Mouse (Mus musculus): ENCODE data around the gene Ing5.
A peak's percentile ranks its signal among the peaks of the same experiment; 100 is the strongest.
"Not testable (repeated sequence)": the region's sequence is repeated elsewhere in the genome, so short reads cannot be mapped to it uniquely, and the experiment has no call there.

Gene Ing5

DNA sequence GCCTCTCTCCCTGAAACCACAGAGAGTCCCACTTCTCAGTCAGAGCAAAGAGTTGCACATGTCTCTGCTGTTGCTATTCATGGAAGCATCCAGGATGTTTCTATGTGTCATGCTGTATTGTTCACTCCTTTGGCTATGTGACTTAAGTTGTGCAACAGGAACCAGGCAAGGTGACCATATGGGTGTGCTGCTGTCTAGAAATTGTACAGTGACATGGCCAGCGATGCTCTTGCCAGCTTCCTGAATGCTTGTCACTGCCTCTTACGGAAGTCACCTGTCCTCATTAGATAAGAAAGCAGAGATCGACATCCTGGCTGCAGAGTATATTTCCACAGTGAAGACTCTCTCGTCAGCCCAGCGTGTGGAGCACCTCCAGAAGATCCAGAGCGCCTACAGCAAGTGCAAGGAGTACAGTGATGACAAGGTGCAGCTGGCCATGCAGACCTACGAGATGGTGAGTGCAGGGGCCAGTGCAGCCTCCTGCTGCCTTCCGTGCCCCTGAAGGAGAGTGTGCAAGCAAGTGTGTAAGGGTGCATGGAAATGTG lies 7.8 kb downstream of the Ing5 start:
- DNase-seq (ENCODE audit: low spot score), result no peak

DNA sequence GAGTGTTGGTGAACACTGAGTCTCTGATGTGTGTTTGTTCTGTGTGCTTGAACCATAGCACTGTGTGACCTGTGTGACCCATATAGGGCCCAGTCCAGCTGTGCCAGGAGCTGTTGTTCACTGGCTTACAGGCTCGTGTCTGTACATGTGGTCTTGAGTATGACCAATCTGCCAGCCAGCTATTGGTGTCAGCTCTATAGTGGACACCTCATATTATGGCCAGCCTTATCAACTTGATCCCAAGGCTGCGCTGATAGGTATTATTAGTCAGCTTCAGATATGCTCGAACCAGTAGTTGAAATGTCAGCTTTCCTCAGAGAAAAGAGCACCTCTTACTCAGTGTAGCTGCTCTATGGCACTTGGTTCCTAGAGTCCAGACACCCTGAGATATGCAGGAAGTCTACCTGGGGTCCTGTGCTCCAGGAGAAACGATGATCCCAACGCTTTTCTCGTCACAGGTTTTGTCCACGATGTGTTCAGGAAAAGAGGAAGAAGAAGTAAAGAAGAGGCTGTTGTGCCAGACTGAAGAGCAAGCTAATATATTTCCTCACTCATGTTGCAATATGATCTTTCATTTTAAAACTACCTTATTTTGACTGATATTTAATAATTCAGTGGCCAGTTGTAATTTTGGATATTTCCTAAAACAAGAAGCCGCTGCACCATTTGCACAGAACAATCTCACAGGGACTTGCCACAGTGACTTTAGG lies 14.2 kb downstream of the Ing5 start:
- DNase-seq (ENCODE audit: low spot score), result no peak

DNA sequence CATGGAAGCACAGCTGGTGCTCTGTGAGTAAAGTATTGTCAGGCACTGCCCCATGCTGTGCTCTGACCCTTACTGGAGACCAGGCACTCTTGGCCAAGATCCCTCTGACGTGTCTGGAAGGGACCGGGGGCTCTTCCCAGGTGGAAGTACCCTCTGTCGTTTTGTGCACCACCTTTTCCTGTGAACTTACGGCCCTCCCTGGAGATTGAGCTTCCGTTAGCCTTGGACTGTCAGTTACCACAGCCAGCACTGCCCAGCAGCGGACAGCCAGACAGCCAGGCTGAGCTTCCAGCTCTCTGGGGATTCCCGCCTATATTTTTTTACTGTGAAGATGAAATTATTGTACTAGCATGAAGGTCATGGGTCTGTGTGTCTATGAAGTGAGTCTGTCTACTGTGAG lies 15.0 kb downstream of the Ing5 start:
- DNase-seq (ENCODE audit: low spot score), result no peak

DNA sequence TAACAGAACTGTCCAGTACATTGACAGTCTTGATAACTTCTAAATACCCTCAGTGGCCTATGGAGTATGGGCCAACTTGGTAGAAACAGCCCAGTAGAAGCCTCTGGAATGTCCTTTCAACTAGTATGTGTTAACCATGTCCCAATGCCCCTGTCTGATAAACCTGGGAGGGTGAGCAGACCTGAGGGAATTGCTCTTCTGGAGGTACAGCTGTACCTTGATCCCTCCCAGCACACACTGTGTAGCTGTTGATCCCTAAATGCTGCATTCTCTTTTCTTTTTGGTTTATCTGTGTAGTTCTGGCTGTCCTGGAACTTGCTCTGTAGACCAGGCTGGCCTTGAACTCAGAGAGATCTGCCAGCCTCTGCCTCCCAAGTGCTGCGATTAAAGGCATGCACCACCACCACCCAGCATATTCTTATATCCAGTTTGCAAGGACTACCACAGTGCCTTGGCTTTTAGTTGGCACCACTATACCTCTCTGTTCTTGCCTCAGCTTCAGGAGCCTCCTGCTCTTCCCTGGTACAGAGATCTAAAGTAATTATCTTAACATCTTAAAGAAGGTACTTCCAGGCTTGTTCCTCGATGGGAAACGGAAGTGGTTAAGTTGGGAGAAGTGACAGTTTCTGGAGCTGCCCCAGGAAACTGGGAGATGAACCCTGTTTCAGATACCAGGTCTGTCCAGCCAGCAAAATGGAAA lies 20.2 kb downstream of the Ing5 start:
- no peak for DNase-seq (ENCODE audit: low spot score)

DNA sequence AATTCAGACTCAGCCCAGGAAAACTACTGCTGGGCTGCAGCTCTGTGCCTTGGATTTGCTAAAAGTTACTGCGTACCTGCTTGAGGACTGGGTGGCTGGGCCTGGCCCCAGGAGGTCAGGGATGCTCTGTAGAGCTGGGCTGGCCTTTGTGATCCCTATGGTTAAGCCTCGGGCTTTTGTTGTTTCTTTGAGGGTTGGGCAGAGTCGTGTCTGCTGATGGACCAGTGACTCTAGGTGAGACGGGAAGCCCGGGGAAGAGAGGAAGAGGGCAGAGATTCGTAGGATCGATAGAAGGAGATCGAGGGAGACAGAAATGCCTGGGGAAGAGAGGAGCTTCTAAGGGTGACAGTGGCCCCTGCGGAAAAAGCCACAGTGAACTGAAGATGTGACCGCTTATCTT lies 20.8 kb downstream of the Ing5 start, which contains the start of gene D2hgdh:
TSS of gene D2hgdh (plus strand) at position 301 of the 400 bp plus-strand sequence.
- no peak for DNase-seq (ENCODE audit: low spot score)

DNA sequence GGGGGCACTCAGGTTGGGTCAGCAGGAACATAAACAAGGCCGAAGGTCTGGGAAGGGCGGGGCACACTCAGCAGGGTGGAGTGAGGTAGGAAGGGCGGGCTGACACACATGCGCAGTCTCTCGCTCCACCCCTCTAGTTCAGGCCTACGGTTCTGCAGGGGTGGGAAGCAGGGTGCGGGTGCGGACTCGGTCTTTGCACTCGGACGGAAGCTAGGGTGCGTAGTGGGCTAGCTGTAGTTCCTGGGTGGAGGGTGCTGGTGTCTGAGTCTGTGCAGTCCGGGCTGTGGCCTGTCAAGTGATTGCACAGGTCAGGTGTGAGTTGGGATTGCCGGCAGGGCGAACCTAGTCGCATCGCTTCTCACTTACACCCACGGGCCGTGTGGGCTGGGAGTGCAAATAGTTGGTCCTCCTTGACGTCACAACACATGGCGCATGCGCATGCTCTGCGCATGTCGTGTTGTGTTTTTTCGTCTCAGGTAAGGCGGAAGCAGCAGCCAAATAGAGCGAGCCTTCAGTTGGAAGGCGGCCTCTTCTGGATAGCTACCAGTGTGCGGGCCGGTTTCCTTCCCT lies 21.4 kb downstream of the Ing5 start:
- peak; percentile 91 for DNase-seq (ENCODE audit: low spot score)

DNA sequence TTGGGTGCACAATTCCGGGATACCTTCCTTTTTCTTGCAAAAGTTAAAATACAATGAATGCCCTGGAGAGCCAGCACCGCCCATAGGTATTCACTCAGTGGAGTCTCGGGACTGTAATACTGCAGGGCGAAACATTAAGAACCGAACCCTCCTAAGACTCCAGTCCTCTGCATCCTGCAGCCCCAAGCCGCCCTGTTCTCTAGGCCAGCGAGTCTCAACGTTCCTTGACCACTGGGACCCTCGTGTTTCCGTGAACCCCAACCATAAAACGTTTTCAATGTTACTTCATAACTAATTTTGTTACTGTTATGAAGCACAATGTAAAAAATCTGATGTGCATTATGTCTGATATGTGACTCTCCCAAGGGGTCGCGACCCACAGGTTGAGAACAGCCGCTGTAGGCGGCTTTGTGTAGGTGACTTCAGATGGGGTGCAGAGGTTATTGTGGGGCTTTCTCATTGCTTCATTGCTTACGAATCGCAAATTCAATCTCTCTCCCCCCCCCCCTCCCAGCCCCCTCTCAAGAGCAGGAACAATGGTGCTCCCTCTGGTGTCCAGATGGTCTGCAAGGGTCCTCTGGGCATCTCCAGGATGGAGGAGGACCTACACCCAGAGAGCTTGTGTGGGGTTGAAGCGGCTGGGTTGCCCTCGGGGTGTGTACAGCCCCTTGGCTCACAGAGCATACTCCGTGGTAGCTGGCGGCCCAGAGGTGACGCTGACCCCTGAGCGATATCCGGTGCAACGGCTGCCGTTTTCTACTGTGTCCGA lies 22.2 kb downstream of the Ing5 start:
- DNase-seq (ENCODE audit: low spot score), result no peak

DNA sequence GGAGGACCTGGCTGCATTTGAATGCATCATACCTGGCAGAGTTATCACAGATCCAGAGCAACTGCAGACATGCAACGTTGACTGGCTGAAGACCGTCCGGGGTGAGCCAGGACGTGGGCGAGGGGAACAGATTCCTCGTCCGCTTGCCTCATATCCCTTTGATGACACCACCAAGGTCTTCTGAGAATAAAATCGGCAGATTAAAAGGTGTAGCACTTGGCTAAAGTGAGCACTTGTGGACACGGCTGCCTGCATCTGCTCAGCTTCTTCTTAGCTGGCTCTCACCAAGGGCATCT lies 22.7 kb downstream of the Ing5 start:
- no peak for DNase-seq (ENCODE audit: low spot score)

DNA sequence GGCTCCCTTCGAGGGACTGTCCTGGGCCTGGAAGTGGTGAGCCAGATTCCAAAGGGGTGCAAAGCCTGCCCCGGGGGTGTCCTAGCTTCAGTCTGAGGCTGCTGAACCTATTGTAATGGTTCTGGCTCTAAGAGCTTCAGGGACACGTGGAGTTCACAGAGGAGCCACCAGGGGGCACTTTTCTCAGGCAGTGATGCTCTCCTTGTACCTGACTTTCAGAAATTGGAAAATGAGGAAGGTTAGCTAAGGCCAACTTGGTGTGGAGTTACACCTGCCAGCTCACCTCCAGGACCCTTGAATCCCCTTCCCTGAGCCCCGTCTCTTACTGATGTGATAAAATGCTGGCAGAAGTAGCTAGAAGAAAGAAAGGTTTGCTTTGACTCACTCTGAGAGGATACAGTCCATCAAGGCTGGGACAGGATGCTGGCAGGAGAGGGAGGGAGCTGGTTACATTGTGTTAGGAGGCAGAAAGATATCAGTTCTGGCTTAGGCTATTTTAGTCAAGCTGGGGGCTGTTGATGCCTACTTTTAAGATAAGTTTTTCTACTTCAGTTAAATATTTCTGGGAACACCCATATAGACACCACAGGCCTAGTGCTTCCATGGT lies 29.1 kb downstream of the Ing5 start:
- not testable (repeated sequence) for DNase-seq (ENCODE audit: low spot score)

DNA sequence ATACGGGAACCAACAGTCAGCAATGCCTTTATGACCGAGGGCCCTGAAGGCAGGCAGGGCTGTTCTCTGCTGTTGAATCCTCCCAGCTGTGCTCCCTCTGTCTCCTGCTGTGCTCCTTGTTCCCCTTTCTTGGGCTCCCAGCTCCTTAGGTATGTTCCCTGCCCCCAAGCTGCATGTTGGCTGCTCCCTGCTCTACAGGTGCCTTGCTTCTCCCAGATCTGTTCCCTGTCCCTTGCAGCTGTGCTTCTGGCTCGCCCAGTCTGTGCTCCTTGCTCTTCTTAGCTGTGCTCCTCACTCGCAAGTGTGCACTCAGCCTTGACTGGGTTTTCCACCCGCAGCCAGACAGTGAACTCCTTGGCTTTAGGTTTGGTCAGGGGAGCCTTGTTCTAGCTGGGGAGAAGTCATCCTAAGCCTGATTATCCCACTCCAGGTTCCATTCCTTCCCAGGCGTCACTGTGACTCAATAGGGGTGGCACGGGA lies 30.9 kb downstream of the Ing5 start:
- no peak for DNase-seq (ENCODE audit: low spot score)

DNA sequence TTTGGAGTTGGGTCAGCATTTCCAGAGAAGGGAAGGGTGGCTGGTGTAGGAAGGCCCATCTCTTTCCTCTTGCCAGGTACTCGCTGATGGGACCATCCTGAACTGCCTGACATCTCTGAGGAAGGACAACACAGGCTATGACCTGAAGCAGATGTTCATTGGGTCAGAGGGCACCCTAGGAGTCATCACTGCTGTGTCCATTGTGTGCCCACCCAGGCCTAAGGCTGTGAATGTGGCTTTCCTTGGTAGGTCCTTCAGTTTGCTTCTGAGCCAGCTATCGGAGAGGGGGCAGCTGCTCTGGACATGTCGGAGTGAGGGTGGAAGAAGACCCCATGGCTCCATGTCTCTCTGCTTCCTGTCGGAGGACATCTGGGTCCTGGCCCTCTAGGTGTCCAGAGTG lies 31.4 kb downstream of the Ing5 start:
- DNase-seq (ENCODE audit: low spot score), result no peak

DNA sequence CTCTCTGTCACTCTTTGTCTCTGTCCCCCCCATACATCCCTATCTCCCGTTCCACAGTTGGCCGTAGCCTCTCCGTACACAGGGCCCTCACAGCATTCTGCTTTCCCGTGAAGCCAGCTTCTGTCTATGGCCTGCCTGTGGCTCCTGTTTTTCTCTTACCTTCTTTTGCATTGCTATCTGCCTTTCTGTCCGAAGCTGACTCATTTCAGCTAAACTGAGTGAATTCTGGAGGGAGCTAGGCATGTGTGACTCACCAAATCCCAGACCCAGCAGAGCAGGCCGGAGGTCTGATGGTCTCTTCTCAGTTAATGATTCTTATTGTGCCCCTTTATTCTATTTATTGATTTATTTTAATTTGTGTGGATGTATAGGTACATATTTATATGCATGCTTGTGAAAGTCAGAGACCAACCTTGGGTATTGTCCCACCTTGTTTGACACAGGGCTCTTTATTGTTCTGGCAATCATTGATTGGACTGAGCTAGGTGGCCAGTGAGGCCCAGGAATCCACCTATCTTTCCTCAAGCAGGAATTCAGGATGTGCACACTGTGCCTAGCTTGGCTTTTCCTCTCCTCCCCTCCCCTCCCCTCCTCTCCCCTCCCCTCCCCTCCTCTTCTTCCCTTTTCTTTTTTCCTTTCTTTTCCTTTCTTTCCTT lies 32.2 kb downstream of the Ing5 start:
- no peak for DNase-seq (ENCODE audit: low spot score)

DNA sequence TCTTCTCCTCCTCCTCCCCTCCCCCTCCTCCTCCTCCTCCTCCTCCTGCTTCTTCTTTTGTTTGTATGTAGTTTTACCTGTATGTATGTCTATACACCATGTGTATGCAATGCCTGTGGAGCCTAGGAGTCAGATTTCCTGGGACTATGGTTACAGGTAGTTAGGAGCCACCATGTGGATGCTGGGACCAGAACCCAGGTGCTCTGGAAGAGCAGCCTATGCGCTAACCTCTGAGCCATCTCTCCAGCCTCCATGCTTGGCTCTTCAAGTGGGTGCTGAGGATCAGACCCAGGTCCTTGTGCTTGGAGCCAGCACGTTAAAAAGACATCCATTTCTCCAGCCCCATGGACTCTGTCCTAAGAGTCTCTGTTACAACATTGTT lies 32.8 kb downstream of the Ing5 start:
- DNase-seq (ENCODE audit: low spot score), result no peak

DNA sequence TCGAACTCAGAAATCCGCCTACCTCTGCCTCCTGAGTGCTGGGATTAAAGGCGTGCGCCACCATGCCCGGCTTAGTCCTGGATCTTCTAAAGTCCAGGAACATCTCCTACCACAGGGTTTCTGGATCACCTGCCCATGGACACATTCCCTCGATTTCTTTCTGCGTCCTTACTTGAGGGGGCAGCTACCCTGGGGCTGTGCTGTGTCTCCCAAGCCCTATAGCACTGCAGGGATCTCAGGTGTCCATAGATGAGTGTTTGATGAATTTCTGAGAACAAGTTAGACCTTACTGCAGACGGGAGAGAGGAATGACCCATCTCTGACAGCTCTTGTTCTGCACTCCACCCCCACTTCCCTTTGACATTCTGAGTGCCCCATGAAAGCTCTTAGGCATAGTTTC lies 33.6 kb downstream of the Ing5 start:
- no peak for DNase-seq (ENCODE audit: low spot score)

DNA sequence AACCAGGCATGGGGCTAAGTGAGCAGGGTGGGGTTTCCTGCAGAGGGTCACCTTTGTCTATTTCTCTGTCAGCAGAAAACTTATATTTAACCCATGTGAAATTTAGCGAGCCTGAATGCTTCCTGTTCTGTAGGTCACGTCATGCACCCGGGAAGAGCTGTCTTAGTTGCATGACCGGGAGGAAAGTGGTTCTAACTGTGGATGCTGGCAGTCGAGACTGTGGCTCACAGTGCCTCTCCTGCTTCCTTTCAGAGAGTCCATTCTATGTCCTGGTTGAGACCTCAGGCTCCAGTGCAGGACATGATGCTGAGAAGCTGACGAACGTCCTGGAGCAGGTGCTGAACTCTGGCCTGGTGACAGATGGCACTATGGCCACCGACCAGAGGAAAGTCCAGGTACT lies 34.8 kb downstream of the Ing5 start:
- not testable (repeated sequence) for DNase-seq (ENCODE audit: low spot score)

DNA sequence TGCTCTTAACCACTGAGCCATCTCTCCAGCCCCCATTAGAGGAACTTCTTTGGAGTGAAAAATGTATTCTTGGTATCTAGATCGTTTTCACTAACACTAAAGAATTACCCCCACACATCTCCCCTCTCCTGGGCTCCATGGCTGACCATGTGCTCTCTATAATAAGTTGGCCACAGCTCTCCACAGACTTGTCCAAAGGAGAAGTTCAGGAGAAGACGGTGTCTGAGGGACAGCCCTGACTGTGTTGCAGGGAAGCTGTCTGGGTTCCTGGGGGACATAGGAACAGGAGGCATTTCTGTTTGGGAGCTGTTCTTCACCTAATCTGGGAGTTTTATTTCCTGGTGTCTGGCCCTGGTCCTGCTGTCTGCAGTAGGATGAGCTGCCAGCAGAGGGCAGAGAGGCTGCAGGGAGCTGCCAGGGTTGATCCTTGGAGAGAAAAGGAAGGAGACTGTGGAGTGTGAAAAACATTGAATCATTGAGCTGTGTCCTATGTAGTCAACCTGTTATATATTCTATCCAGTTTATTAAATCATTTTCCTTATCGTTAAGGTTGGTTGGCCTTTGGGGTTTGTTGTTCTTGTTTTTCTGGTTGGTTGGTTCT lies 42.1 kb downstream of the Ing5 start:
- not testable (repeated sequence) for DNase-seq (ENCODE audit: low spot score)

DNA sequence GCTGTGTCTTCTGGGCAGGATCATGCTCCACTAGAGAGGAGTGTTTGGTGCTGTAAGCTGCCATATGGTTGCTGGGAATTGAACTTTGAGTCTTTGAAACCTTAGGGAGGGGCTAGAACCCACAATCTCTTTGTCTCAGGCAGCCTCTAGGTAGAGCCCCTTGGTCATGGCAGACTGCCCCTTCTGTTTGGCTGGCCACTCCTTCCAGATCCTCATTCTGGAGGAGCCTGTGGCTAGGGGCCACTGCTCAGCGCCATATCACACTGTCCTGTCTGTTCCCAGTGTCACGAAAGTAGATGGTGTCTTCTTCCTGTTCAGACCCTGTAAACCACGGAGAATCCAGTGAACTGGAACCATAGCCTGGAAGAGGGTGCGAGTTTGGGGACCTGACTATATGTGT lies 52.0 kb downstream of the Ing5 start:
- not testable (repeated sequence) for DNase-seq (ENCODE audit: low spot score)

DNA sequence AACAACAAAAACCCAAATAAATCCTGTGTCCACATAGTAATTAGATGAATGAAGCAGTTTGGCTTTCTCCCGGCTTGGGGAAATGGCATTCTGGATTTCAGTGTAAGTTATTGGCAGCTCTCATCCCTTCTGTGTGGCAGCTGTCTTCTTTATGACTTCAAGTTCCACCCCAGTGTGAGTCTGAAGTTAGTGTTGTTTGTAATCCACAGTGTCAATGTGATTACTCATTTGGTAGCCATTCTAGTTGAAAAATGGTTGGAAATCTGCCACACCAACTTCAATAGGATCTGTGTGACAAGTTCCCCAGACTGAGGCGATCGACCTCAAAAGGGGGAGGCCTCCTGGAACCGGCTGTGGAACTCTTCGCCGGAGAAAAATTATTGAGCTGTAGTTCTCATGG lies 53.6 kb downstream of the Ing5 start:
- no peak for DNase-seq (ENCODE audit: low spot score)

DNA sequence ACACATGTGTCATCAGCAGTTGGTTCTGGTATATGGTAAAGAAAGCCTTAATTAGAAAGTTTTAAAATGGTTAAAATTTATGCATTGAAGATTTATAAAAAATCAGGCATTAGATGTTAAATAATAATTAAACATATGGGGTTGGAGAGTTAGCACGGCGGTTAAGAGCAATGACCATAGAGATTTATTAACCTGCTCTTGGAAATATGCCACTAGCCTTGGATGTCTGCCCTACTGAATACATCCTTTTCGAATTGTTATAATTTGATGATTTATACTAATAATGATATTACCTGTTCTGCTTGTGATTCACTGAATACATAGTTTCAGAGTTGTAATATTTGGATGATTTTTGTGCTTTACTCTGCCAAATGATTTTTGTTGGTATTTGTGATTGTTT lies 54.2 kb downstream of the Ing5 start:
- no peak for DNase-seq (ENCODE audit: low spot score)

DNA sequence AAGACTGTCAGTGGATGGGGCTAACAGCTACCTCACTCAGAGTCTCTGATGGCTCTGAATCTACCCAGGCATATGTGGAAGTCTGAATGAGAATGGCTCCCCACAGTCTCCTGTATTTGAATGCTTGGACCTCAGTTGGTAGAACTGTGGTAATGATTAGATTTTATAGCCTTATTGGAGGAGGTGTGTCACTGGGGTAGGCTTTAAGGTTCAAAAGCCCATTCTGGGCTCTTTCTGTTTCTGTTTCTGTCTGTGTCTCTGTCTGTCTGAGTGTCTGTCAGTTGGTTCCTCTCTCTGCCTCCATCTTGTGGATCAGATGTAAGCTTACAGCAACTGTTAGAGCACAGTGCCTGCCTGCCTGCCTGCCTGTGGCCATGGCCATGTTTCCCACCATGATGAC lies 55.9 kb downstream of the Ing5 start:
- DNase-seq (ENCODE audit: low spot score), result no peak

DNA sequence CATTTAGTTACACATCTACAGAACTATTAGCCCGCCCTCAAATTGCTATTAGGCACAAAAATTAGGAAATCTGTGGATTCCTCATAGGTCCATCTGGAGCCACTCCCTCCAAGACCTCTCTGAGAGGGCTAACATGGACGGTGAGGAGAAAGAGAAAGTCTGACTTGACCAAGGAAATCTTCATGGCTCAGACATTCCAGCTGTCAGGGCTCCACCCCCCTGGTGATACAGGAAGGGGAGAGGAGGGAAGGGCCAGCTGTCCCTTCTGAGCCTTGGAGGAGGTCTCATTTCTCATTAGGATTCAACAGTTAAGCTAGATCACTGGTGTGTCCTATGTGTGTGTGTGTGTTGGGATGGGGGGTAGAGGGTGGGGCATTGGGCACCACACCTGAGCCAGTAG lies 57.3 kb downstream of the Ing5 start, which contains the start of gene Gal3st2:
TSS of gene Gal3st2 (plus strand) at position 259 of the 400 bp plus-strand sequence.
- DNase-seq (ENCODE audit: low spot score), result not testable (repeated sequence)

Measured in spleen, adult 12 weeks (tissue).